Mouse (Mus musculus) B cell, adult 2 months (primary cell): ENCODE measurements around the gene Gpr107.

Source experiments
- DNase-seq, 2 experiments: peaks; one replicate each; pipeline ENCODE4 v3.0.0; 2022

The Gpr107 gene

GRCm38 (mm10) chr2:31202357-31202756, 50.2 kb downstream of the Gpr107 start:
- no peak for DNase-seq

DNA sequence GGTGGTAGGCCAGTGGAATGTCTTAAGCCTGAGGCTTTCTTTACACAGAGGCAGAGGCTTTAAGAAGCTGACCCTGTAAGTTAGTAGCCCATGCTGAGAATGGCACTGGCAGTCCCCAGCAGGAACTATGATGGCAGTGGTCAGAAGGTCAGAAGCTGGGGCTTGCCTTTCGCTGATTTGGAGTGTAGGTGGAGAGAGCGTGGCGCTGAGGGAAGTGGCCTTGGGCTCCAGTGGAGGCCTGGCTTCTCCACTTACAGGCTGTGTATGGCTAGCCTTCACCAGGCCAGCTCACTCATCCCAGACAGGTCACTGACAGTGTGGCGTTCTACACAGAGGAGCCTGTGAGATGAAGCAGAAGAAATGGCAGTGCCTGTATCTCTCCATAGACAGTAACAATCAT, 50.8 kb downstream of the Gpr107 start:
- no peak for DNase-seq

DNA sequence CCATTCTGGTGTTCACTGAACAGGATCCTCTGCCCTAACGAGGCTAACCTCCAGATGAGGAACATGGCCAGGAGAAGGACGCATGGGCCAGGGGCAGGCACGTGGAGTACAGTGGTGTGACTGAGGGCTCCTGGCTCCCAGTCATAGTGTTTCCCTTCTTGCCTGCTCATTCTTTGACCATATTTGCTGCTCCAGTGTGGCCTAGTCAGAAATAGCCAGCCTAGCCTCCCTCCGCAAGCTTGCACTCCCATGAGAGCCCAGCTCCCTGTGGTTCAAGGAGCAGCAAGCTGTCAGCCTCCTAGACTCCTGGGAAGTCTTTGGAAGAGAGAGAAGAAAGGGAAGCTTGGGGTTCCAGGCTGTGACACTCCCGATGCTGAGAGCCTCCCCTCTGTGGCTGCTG, 52.6 kb downstream of the Gpr107 start:
- DNase-seq, result no peak

- DNase-seq, result no peak
Observed at GRCm38 (mm10) chr2:31206211-31206610, 54.1 kb downstream of the Gpr107 start.

GRCm38 (mm10) chr2:31206882-31207281, 54.8 kb downstream of the Gpr107 start:
- no peak for DNase-seq

GRCm38 (mm10) chr2:31208544-31209142, 56.5 kb downstream of the Gpr107 start:
- DNase-seq, result no peak

GRCm38 (mm10) chr2:31209525-31209924, 57.4 kb downstream of the Gpr107 start:
- DNase-seq, result peak; percentile 21 to 29

DNA sequence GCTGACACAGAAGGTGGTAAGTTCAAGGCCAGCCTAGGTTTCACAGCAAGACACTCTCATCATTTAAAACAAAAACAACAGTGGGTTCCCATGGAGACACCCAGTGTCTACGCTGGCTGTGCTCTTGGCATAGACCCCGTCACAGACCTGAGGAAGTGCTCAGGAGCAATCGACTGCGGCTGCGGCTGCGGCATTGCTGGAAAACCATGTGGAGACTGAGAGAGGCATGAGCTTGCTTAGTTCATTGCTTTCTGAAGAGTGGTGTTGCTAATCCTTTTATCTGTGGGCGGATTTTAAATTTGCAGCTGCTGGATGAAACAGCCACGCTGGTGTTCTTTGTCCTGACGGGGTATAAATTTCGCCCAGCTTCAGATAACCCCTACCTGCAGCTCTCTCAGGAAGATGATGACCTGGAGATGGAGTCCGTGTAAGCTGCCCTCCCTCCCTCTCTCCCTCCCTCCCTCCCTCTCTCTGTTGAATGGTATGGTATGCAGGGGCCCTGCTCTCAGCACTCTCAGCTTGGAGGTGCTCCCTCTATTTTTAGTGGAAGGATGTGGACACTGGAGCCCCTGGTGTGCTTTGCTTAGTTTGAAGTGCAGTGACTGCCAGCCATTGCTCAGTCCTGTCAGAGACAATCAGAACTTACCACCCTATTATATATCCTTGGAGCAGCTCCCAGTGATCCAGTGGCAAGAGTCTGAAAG, 58.2 kb downstream of the Gpr107 start:
- DNase-seq, result no peak

GRCm38 (mm10) chr2:31211204-31211603, 59.1 kb downstream of the Gpr107 start:
- DNase-seq, result no peak

DNA sequence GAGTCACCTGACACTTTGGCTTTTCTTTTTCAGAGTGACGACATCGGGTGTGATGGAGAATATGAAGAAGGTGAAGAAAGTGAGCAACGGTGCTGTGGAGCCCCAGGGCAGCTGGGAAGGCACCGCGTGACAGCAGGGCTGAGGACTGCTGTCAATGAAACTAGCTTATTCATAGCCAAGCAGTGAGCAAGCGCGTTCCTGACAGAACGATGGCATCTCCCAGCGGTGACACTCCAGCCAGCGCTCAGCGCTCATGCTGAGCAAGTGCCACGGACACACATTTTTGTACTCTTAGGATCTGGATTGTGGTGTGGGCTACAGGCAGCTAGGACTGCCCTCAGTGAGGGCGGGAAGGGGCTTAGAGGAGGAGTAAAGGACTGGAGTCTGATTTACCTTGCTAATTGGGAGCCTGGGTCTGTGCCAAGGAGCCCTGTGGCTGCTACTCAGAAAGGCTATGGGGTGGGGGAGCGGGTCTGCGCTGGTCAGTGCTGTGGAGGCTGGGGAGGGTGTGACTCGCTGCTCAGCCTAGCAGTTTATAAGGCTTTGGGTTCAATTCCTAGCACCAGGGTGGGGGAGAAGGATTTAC, 62.2 kb downstream of the Gpr107 start:
- no peak for DNase-seq

- no peak for DNase-seq
Observed at GRCm38 (mm10) chr2:31218611-31219010, 66.5 kb downstream of the Gpr107 start.

DNA sequence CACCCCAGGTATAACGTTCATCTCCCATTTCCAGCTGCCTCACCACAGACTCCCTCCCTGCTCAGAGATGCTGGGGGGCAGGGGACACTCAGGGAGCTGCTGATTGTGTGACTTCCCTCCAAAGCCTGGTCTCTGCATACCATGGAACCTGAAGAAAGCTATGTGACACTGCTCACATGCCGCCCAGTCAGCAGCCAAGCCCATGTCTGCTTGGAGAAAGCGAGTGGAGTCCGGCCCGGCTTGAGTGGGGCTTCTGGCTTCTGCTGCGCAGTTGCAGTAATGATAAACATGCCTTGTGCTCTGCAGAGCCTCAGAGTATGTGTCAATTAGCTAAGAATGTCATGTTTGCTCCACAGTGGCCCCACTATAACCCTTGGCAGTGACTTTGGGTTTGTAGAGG, 67.4 kb downstream of the Gpr107 start:
- no peak for DNase-seq

DNA sequence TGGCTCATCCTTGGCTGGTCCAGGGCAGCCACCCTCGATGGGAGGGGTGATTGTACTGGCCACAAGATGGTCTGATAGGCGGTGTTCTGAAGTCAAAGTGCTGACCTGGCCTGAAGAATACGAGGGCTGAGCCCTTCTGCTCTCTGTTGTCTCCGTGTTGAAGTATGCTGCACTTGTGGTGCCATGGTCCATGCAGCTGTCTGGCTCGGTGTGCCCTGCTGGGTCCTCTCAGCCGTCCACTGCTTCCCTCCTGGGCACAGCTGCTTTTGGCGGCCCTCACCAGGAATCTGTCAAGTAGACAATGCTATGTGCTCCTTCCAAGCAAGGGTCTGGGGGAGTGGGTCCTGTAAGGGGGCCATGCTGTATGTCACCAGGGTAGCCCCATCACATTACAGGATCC, 68.7 kb downstream of the Gpr107 start:
- no peak for DNase-seq

- DNase-seq, result no peak
Observed at GRCm38 (mm10) chr2:31221582-31221981, 69.5 kb downstream of the Gpr107 start.

DNA sequence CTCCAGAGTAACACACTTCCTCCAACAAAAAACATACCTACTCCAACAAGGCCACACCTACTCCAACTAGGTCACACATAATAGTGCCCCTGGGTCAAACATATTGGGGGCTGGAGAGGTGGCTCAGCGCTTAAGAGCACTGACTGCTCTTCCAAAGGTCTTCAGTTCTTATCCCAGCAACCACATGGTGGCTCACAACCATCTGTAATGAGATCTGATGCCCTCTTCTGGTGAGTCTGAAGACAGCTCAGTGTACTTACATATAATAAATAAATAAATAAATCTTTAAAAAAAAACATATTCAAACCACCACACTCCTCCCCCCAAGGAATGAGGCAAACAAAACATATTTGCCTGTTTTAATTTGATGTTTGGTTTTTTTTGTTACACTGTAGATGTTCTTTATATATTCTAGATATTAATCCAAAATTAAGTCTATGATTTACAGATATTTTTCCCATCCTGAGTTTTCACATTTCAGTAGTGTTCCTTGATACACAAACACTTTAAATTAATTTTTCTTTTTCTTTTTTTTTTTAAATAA, 76.7 kb downstream of the Gpr107 start:
- DNase-seq, result no peak

DNA sequence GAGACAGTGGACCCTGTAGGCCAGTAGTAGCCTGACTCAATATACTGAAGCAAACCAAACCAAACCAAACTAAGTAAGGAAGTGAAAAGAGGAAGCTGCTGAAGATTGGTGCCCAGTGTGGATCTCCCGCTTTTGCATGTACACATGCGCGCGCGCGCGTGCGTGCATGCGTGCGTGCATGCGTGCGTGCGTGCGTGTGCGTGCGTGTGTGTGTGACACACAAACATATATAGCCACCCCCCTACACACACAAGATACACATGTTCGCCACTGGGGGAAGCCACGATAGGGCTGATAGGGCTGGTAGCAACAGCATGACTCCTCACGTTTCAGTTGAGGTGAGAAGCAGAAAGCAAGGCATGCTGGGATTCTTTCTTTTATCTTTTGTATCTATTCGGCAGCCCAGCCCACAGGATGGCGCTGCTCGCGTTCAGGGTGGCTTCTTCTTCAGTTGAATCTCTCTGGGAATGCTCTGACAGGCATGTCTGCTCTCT, 87.1 kb downstream of the Gpr107 start:
- DNase-seq, result peak; percentile 83 to 85

GRCm38 (mm10) chr2:31239833-31240232, 87.7 kb downstream of the Gpr107 start:
- DNase-seq, result no peak

GRCm38 (mm10) chr2:31241639-31242038, 89.5 kb downstream of the Gpr107 start:
- DNase-seq, result no peak

DNA sequence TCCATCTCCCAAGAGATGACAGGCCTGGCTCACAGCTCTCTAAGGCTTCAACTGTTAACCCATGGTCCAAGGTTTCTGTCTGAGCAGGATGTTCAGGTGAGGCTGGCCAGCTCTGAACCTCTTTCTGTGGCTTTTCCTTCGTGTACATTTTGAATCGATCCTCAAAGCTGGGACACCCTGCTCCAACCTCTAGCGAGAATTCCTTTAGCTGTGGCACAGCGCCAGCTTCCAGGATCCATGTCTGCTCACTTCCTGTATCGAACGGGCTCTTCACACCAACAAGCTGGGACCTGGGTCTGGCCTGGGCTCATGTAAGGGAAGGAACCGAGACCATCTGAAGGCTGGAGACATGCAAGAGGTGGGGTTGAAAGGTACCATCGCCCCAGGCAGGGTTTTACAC, 92.1 kb downstream of the Gpr107 start:
- no peak for DNase-seq

GRCm38 (mm10) chr2:31245051-31245450, 92.9 kb downstream of the Gpr107 start:
- DNase-seq, result no peak

DNA sequence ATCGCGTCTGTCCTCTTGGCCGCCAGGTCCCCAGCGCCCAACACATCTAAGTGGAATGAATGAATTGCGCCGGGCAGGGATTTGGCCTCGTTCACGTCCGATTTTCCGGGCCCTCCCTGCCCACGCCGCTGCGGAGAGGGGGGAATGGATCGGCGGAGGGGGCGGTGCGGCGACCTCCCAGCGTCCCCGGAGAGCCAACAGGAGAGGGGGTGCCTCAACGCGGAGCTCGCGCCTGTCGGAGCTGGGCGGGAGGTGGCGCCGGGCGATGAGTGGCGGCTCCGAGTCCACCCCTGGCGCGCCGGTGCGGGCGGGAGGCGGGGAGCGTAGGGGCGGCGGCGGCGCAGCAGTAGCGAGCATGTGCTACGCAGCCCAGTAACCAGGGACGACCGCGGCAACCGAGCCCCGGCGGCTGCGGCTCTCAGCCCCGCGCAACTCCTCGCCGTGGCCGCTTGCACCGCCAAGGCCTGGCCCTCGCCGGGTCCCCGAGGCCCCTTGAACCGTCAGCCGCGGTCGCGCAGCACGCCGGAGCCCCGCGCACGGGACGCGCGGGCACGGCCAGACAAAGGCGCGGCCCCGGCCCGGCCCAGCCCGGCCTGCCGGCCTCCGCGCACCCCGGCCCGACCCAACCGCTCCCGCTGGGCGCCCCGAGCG, 93.5 kb downstream of the Gpr107 start, which contains the start of gene Ncs1:
Gene Ncs1 (plus strand): TSS at position 333 of the 651 bp plus-strand sequence.
- peak; percentile 49 to 58 for DNase-seq

- DNase-seq, result peak; percentile 27
Observed at GRCm38 (mm10) chr2:31246251-31246971, 94.3 kb downstream of the Gpr107 start.

DNA sequence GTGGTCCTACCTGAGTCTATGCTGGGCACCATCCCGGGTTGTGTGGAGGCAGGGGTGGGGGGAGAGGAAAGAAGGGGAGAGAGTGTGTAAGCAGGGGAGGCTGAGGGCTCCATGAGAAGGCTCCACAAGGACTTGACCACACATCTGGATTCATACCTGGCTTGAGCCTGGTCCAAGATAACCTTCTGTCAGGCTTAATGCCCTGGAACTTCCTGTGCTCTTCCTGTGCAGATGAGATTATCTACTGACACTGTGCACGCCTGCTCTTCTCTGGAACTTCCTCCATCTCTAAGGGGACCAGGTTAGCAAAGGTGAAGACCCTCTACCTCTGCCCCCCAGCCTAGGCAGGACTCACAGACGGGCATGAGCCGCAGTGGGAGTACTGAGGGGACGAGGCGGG, 96.7 kb downstream of the Gpr107 start:
- no peak for DNase-seq
